Mouse (Mus musculus) lung, adult 2 months (tissue): ENCODE data around the gene Vamp2.

Experiments
- CTCF ChIP-seq: fragments of 200-500 bp; IDR thresholded peaks from 2 replicates; pipeline ENCODE4 v1.5.1; 2011; ENCODE audit warnings: mild to moderate bottlenecking, low read length, control low read depth; ENCODE audit not compliant: insufficient read depth
- POLR2A ChIP-seq: fragments of 200-500 bp; IDR thresholded peaks from 2 replicates; pipeline ENCODE4 v1.6.1; 2011; ENCODE audit warnings: low read depth, mild to moderate bottlenecking, control low read depth, low read length, borderline replicate concordance; ENCODE audit errors: extremely low read depth

DNA sequence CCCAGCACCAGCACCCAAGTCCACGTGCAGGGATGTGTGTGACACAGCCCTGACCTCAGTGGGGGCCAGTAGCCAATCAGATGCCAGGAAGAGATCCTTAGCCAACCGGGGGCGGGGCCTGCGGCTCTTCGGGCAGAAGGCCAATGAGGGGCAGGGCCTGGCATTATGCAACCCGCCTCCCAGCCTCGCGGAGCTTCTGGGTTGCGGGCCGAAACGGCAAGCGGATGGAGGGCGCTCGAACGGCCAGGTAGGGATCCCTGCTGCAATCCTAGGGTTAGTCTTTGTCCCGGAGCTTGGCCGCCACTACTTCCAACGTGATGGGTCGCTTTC is 10.4 kb downstream of the Vamp2 start:
- TF ChIP-seq CTCF, result no peak
- peak; percentile 81 for TF ChIP-seq POLR2A
